Mouse (Mus musculus) midbrain, embryonic 15.5 days (tissue): Measurements from ENCODE around the gene Ablim1. TPM values are rescaled to one million over a fixed set of nuclear protein-coding genes. Genes with fewer than 3 reads are reported as not detected.

ENCODE experiments used
- ATAC-seq: fragments of 200-750 bp; cut with Nextera tagmentation; replicated peaks from 2 replicates; pipeline ENCODE4 v1.8.0; 2017; ENCODE audit warnings: moderate TSS enrichment
- H3K27ac ChIP-seq: fragments of 300-500 bp; sonication (generic); 2 replicates; pipeline ENCODE4 v1.5.1; 2015; ENCODE audit warnings: mild to moderate bottlenecking, inconsistent platforms
- H3K27me3 ChIP-seq: fragments of 300-500 bp; sonication (generic); replicated peaks from 2 replicates; pipeline ENCODE4 v1.6.1; 2015; ENCODE audit warnings: inconsistent platforms
- H3K36me3 ChIP-seq: fragments of 300-500 bp; sonication (generic); replicated peaks from 2 replicates; pipeline ENCODE4 v1.6.1; 2015; ENCODE audit warnings: inconsistent platforms
- H3K4me1 ChIP-seq: fragments of 300-500 bp; sonication (generic); 2 replicates; pipeline ENCODE4 v1.6.1; 2015; ENCODE audit warnings: inconsistent platforms
- H3K4me2 ChIP-seq: fragments of 300-500 bp; sonication (generic); 2 replicates; pipeline ENCODE4 v1.6.1; 2015; ENCODE audit warnings: inconsistent platforms, mild to moderate bottlenecking, moderate library complexity
- H3K4me3 ChIP-seq: fragments of 300-500 bp; sonication (generic); 2 replicates; pipeline ENCODE4 v1.5.1; 2015; ENCODE audit warnings: mild to moderate bottlenecking, inconsistent platforms
- H3K9ac ChIP-seq: fragments of 300-500 bp; sonication (generic); 2 replicates; pipeline ENCODE4 v1.6.1; 2015; ENCODE audit warnings: mild to moderate bottlenecking, inconsistent platforms
- H3K9me3 ChIP-seq: fragments of 300-500 bp; sonication (generic); 2 replicates; pipeline ENCODE4 v1.6.1; 2016; ENCODE audit warnings: inconsistent platforms
- WGBS: fragments of 180-500 bp; shearing (Covaris S2); methylation state at CpG from one replicate; pipeline ENCODE4 v1.1.7; 2015; ENCODE audit warnings: mixed read lengths; 5-methylcytosine and 5-hydroxymethylcytosine counted together
- polyA plus RNA-seq: library from polyadenylated mRNA; unstranded; fragments of >200 nt; fragmentation: Nextera tagmentation; extraction: Ambion mirVana; gene quantifications from 2 replicates; pipeline ENCODE4 v1.2.1, GENCODE M21; 2015

Ablim1 gene
- polyA plus RNA-seq, 1 experiment from 2014 or later = 64.5 TPM

DNA sequence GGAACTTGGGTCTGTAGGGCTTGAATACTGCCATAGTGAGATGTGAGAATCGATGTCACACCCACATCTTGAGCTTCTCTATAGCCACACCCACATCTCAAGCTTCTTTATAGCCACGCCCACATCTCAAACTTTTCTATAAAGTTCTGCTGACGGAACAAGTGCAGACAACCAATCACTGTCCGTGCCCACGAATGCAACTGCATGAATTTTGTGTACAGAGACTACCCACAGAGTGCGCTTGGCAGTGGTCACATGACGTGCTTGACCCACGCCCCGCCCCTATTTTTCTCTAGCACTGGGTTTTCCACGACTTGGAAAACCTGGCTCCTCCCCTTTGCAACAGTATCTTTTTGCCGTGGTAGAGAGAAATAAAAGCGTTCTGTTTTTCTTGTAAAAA is 71.5 kb downstream of the Ablim1 start:
- ATAC-seq = no peak
- Histone ChIP-seq H3K4me1 (peaks cover 13% of the 10 kb centered on the region; the same call in 1 of the 2 replicates), H3K36me3 (no peaks in the 10 kb centered on the region), H3K9me3 (no peaks in the 10 kb centered on the region), H3K27ac (no peak overlapping the region), H3K4me2 (no peak overlapping the region), H3K4me3 (no peak overlapping the region), H3K9ac (no peak overlapping the region), H3K27me3 (no peaks in the 10 kb centered on the region)
- 83% methylated on average over 12 of the region's 12 CpGs for WGBS

DNA sequence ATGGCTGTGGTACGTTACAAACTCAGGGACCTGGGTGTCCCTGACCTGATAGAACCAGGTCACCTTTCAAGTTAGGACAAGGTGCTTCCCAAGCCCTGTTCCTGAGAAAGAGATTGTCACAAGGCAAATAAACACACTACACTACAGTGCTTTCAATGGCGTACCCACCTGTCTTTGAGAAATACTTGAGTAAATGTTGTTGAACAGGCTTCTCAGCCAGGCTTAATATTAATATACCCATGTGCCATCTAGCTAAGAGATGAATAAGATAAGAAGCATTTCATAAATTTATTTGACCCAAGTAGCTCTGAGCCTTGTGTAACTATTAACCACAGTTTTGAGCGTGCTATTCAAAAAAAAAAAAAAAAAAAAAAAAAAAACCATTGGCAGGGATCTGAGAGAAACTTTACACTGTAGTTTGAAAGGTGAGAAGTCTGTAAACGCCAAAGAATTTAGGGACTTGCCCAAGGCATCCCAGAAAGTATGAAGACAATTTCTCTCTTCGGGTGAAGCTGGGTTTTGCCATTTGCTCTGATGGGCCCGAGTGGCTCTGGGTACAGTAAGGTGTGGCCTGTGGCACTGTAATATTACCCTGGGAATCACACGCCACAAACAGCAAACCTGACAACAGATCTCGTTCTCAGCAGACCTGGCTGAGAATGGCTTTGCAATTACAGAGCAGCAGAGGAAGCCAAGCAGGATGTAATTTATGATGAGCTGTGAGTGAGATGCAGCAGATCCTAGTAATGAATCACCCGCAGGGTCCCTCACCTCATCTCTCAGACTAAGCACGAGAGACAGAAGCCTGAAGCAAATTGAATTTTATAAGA is 73.1 kb downstream of the Ablim1 start:
- H3K36me3 ChIP-seq = no peaks in the 10 kb centered on the region
- H3K9ac ChIP-seq = no peak overlapping the region
- no peaks in the 10 kb centered on the region for H3K27me3 ChIP-seq
- no peak for ATAC-seq
- 65% methylated on average over 10 of the region's 10 CpGs for WGBS
- H3K4me2 ChIP-seq = no peak overlapping the region
- H3K4me3 ChIP-seq = no peak overlapping the region
- H3K27ac ChIP-seq = peak overlapping the region; percentile 4; the same call in 1 of the 2 replicates
- no peaks in the 10 kb centered on the region for H3K9me3 ChIP-seq
- peaks cover 18% of the 10 kb centered on the region; the same call in 1 of the 2 replicates for H3K4me1 ChIP-seq

DNA sequence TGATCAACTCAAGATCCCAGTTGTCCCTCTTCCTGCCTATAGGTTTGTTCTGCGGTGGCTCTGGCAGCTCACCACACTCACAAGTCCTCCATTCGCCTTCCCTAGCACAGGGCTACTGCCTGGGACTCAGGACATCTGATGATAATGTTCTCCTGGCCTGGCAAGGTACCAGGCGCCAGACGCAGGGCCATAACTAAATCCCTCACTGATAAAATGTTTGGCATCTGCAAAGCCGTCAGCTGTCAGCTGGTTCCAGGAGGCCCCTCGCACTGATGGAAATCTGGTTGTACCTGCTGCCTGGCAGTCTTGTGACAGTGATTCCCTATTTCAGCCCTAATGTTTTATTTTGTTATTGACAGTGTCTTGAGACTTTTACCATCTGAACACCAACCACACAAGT is 74.5 kb downstream of the Ablim1 start:
- Histone ChIP-seq H3K4me1 (peaks cover 18% of the 10 kb centered on the region; the same call in 1 of the 2 replicates), H3K9ac (no peak overlapping the region), H3K27ac (no peak overlapping the region), H3K4me3 (no peak overlapping the region), H3K36me3 (no peaks in the 10 kb centered on the region), H3K9me3 (no peaks in the 10 kb centered on the region), H3K27me3 (no peaks in the 10 kb centered on the region), H3K4me2 (no peak overlapping the region)
- ATAC-seq = no peak
- WGBS = 82% methylated on average over 6 of the region's 6 CpGs

DNA sequence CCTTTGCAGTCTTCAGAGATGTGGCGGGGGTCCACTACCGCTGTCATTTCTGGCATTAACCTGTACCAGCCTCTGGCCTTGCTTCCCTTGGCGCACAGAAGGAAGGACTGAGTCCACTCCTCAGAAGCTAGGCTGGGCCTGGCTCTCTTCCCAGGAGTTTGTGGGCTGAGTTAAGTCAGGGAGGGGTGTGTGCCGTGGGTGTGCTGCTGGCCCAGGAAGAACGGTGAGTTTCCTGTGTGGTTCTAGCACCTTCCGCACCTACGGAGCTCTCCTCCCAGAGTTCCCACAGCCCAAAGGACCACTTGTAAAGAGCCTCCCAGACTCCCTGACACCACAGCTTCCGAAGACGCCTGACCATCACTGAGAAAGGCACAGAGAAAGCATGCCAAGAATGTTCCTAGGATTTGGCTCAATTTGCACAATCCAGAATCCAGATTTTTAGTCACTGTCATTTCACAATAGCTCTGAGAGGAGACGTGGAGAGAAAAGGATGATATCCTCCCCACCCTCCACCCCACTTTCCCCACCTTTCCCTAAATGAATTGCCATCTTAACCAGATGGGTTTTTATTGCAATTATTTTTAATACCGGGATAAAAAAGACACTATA is 75.4 kb downstream of the Ablim1 start:
- Histone ChIP-seq H3K9ac (no peak overlapping the region), H3K27ac (no peak overlapping the region), H3K27me3 (no peaks in the 10 kb centered on the region), H3K4me1 (peaks cover 18% of the 10 kb centered on the region; the same call in 1 of the 2 replicates), H3K36me3 (no peaks in the 10 kb centered on the region), H3K4me2 (no peak overlapping the region), H3K4me3 (no peak overlapping the region), H3K9me3 (no peaks in the 10 kb centered on the region)
- WGBS = 86% methylated on average over 11 of the region's 11 CpGs
- no peak for ATAC-seq

DNA sequence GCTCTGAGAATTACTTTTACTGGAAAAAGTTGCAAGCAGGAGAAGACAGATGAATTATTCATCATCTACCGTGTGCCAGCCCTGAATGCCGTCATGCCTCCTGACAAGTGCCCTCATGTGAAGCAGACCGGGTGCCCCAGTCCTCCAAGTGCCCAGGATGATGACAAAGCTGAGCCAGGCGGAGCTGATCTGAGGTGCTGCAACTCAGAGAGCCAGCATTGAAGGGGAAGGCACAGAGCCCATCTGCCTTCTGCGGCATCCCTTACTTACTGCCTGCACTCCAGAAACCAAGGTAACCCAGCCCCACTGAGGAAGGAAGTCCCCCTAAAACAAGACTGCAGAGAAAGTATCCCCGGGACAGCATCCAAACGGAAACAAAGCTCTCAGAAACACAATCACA is 76.3 kb downstream of the Ablim1 start:
- no peaks in the 10 kb centered on the region for H3K36me3 ChIP-seq
- ATAC-seq = no peak
- H3K27me3 ChIP-seq = no peaks in the 10 kb centered on the region
- peaks cover 18% of the 10 kb centered on the region; the same call in 1 of the 2 replicates for H3K4me1 ChIP-seq
- H3K4me2 ChIP-seq = no peak overlapping the region
- no peak overlapping the region for H3K27ac ChIP-seq
- no peak overlapping the region for H3K4me3 ChIP-seq
- 58% methylated on average over 7 of the region's 7 CpGs for WGBS
- H3K9ac ChIP-seq = no peak overlapping the region
- no peaks in the 10 kb centered on the region for H3K9me3 ChIP-seq

DNA sequence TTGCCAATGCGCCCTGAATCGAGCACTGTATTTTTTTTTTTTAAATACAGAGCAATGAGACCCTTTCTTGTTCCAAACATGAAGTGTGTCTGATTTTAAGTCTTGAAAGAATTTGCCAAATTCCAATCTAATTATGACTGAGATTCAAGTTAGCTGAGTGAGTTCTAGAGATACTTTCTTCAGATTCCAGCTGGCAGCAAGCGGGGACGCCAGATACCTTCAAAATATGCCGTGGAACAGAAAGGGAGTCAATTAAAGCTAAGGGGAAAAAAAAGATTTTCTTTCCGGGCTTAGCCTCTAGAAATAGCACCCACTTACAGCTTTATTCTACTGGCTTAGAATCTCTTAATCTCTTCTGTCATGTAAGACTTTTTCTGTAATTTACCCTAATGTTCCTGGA is 77.2 kb downstream of the Ablim1 start:
- Histone ChIP-seq H3K9ac (no peak overlapping the region), H3K27ac (0 out of 2 replicates have a peak overlapping the region, but pooled peaks have one; percentile 1), H3K36me3 (no peaks in the 10 kb centered on the region), H3K4me2 (no peak overlapping the region), H3K4me1 (peaks cover 18% of the 10 kb centered on the region; the same call in 1 of the 2 replicates), H3K9me3 (no peaks in the 10 kb centered on the region), H3K27me3 (no peaks in the 10 kb centered on the region), H3K4me3 (no peak overlapping the region)
- ATAC-seq = no peak
- 68% methylated on average over 6 of the region's 6 CpGs for WGBS

DNA sequence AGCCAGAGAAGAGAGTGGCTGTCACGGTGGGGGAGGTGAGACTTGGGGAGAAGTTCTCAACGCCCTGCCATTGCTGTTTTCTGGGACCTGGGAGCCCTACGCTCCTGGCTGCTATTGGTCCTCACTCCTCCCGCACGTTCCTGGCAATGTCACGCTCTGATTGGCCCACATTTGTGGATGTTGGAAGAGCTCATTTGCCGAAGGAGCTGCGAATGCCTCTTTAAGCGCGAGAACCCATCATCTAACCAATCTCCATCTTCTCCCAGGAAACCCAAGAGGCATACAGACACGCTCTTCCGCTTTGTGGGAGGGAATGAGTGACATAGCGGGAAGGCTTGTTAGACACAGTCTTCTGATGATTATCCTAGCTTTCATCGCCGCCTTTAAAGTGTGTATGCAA is 78.1 kb downstream of the Ablim1 start:
- H3K4me2 ChIP-seq = peak overlapping the region; percentile 28
- no peaks in the 10 kb centered on the region for H3K27me3 ChIP-seq
- H3K4me1 ChIP-seq = peaks cover 12% of the 10 kb centered on the region; the same call in 1 of the 2 replicates
- no peak overlapping the region for H3K4me3 ChIP-seq
- no peak overlapping the region for H3K9ac ChIP-seq
- peak; percentile 82 for ATAC-seq
- no peaks in the 10 kb centered on the region for H3K36me3 ChIP-seq
- H3K27ac ChIP-seq = peak overlapping the region; percentile 1; the same call in 1 of the 2 replicates
- no peaks in the 10 kb centered on the region for H3K9me3 ChIP-seq
- WGBS = 59% methylated on average over 15 of the region's 15 CpGs

DNA sequence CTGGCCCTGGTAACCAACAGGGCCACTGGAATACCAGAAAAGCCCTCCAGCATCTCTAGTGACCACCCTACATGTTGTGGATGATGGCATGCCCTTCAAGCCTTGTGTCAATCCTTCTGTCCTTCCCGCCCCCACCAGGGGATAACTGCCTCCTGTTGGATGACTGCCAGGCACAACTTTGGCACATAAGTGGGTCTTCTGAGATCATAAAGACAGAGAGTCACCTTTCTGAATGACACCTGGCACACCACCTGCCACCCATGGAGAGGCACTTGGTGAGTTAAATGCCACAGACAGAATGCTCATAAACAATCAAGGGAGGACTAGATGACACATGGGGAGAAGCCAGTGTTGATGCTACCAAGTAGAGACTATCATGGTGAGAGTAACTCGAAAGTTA is 78.8 kb downstream of the Ablim1 start:
- H3K4me2 ChIP-seq = no peak overlapping the region
- H3K27ac ChIP-seq = no peak overlapping the region
- 90% methylated on average over 2 of the region's 2 CpGs for WGBS
- no peak for ATAC-seq
- no peak overlapping the region for H3K4me3 ChIP-seq
- H3K4me1 ChIP-seq = peaks cover 11% of the 10 kb centered on the region; the same call in 1 of the 2 replicates
- H3K27me3 ChIP-seq = no peaks in the 10 kb centered on the region
- no peaks in the 10 kb centered on the region for H3K9me3 ChIP-seq
- no peaks in the 10 kb centered on the region for H3K36me3 ChIP-seq
- H3K9ac ChIP-seq = no peak overlapping the region

DNA sequence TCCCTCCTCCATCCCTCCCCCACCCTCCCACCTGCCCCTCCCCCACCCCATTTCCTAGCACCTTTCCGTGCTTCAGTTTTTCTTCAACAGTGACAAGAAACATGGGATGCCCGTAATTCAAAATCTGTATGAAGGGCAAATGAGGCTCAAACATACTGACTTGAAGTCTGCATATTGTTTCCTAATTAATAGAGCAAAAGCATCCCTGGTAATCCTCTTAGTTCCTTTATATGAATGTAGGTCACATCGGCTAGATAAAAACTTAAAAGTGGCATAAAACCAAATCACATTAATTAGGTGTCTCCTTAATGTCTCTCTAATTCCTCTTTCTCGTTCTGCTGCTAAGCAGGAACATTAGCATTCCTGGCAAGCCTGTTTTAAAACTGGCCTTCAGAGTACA is 83.7 kb downstream of the Ablim1 start:
- Histone ChIP-seq H3K27ac (no peak overlapping the region), H3K4me3 (no peak overlapping the region), H3K27me3 (no peaks in the 10 kb centered on the region), H3K4me1 (no peaks in the 10 kb centered on the region), H3K4me2 (no peak overlapping the region), H3K9ac (no peak overlapping the region), H3K9me3 (no peaks in the 10 kb centered on the region), H3K36me3 (no peaks in the 10 kb centered on the region)
- 44% methylated on average over 4 of the region's 4 CpGs for WGBS
- no peak for ATAC-seq

DNA sequence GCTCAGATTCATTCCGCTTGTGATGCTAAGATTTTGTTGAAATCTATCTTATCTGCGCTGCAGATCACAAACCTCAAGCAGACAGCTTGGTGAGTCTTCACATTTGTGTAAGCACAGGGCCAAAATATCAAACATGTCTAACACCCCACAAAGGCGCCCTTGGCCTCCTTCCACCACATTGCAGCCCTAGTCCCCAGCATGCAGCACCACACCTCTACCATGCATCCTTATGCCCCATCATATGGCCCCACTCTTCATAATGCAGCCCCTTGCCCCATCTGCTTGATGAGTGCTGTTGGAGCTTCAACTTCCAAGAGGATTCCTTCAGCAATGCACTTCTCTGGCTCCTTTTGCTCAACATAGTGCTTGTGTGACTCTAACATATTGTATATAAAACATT is 85.6 kb downstream of the Ablim1 start:
- H3K9ac ChIP-seq = no peak overlapping the region
- H3K9me3 ChIP-seq = no peaks in the 10 kb centered on the region
- no peaks in the 10 kb centered on the region for H3K36me3 ChIP-seq
- no peak overlapping the region for H3K27ac ChIP-seq
- ATAC-seq = no peak
- 92% methylated on average over 3 of the region's 3 CpGs for WGBS
- no peak overlapping the region for H3K4me3 ChIP-seq
- no peaks in the 10 kb centered on the region for H3K4me1 ChIP-seq
- no peak overlapping the region for H3K4me2 ChIP-seq
- H3K27me3 ChIP-seq = no peaks in the 10 kb centered on the region

DNA sequence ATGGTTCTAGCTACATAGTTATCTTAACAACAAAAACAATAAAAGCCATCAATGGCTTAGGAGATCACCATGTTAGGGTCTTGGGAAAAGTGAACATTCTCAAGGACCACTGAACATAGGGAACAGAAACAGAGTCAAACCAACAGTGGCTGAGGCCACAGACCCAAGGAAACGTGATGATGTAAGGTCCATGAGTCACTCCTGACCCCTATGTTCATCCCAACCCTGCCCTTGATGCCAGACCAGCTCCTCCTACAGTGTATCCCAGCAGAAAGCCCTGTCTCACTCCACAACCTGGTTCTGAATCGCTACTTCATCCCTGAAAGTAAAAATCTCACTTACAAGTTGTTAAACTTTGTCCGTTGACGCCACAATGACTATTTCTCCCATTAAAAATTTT is 86.1 kb downstream of the Ablim1 start:
- no peaks in the 10 kb centered on the region for H3K27me3 ChIP-seq
- H3K4me2 ChIP-seq = no peak overlapping the region
- no peak for ATAC-seq
- H3K27ac ChIP-seq = no peak overlapping the region
- no peaks in the 10 kb centered on the region for H3K9me3 ChIP-seq
- 86% methylated on average over 4 of the region's 4 CpGs for WGBS
- no peak overlapping the region for H3K4me3 ChIP-seq
- H3K36me3 ChIP-seq = no peaks in the 10 kb centered on the region
- no peak overlapping the region for H3K9ac ChIP-seq
- H3K4me1 ChIP-seq = no peaks in the 10 kb centered on the region

DNA sequence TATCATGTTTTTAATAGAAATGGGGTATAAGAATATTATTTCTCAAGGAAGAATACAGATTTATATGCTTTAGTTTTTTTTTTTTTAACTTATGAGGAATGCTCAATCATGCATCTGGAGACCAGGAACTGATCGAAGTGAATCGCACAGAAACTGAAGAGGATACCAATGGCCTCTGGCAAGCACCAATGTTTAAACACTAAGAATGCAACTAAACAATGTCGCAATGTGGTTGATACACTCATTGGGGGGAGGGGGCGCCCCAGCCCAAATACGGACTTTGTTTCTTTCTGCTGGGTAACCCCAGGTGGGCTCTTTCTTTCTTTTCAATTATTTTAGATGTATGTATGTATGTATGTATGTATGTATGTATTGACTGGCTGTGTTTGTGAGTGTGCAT is 90.3 kb downstream of the Ablim1 start:
- H3K27ac ChIP-seq = no peak overlapping the region
- no peak overlapping the region for H3K9ac ChIP-seq
- no peaks in the 10 kb centered on the region for H3K27me3 ChIP-seq
- no peaks in the 10 kb centered on the region for H3K9me3 ChIP-seq
- no peak overlapping the region for H3K4me3 ChIP-seq
- H3K36me3 ChIP-seq = no peaks in the 10 kb centered on the region
- H3K4me1 ChIP-seq = peaks cover 8% of the 10 kb centered on the region
- no peak for ATAC-seq
- WGBS = 91% methylated on average over 5 of the region's 5 CpGs
- no peak overlapping the region for H3K4me2 ChIP-seq

DNA sequence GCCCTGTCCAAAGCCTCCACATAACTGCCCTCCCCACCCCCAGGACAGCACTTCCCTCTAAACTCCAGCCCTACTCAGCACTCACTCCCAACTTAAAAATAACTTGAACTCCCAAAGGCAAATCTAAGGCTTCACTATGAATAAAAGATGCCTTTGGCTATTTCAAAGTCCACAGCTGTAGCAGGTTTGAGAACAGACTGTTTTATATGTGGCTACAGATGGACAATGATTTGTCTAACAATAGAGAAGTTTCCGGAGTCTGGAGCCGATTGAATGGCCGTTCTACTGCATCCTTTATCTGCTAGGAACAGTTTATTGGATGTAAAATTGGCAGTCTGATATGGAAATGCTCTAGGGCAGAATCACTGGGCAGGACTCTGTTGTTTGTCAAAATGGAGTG is 91.0 kb downstream of the Ablim1 start:
- no peak overlapping the region for H3K9ac ChIP-seq
- ATAC-seq = no peak
- peaks cover 8% of the 10 kb centered on the region for H3K4me1 ChIP-seq
- no peaks in the 10 kb centered on the region for H3K27me3 ChIP-seq
- no peaks in the 10 kb centered on the region for H3K9me3 ChIP-seq
- no peak overlapping the region for H3K27ac ChIP-seq
- H3K4me2 ChIP-seq = no peak overlapping the region
- WGBS = 63% methylated on average over 3 of the region's 3 CpGs
- H3K4me3 ChIP-seq = no peak overlapping the region
- no peaks in the 10 kb centered on the region for H3K36me3 ChIP-seq
